In the genomic region with DNA sequence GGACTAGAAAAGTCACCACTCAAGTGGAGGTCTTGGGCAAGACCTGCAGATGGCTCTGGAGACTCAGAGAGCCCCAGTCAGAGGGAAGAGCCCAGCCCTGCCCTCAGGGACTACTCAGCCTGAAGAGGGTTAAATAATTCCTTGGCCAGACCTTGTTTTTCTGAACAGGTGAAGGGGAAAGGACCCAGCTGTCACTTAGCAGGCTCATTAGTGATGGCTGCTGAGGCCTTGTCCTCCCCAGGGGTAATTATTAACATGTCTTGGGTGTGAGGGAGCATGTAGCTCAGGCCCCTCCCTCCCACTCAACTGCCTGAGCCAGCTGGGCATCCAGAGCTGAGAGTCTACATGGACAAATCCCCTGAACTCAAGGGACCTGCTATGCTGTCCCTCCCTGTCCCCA, we compare ENCODE assay signal across 10 mouse cellular contexts.
DNase-seq lines count a peak whose midpoint lies in the region; ATAC-seq and TF ChIP-seq lines count a peak whose summit lies in the region.
"Had no signal": no experiment of that assay in that cellular context is flagged by ENCODE, and none has a peak within 500 bp of the region (broad histone marks: within the 10 kb centered on the region; RNA-seq: fewer than 3 reads in every experiment).

No protein-coding gene starts in this region.

- no peaks in the 10 kb centered on the region for H3K27me3 ChIP-seq in liver, embryonic 13.5 days
- no peaks in the 10 kb centered on the region for H3K27me3 ChIP-seq in intestine, embryonic 14.5 days (replicated peaks; ENCODE audit: control insufficient read depth, insufficient read depth, low read length)
- H3K27me3 ChIP-seq in small intestine, adult 2 months (ENCODE audit: control insufficient read depth, insufficient read depth, low read length) = no peaks in the 10 kb centered on the region
- H3K27me3 ChIP-seq: forebrain, embryonic 15.5 days had no signal

- peaks cover 11% of the 10 kb centered on the region for H3K4me1 ChIP-seq in liver, embryonic 13.5 days (replicated peaks)
- peaks cover 6% of the 10 kb centered on the region; the same call in 1 of the 2 replicates for H3K4me1 ChIP-seq in intestine, embryonic 14.5 days (replicated peaks; ENCODE audit: control insufficient read depth, insufficient read depth, low read length)
- H3K4me1 ChIP-seq in small intestine, adult 2 months (ENCODE audit: control insufficient read depth, insufficient read depth, insufficient read length, low read length) = peaks cover 9% of the 10 kb centered on the region
- H3K4me1 ChIP-seq: forebrain, embryonic 15.5 days had no signal

- no peaks in the 10 kb centered on the region for H3K36me3 ChIP-seq in liver, embryonic 13.5 days
- no peaks in the 10 kb centered on the region for H3K36me3 ChIP-seq in intestine, embryonic 14.5 days (ENCODE audit: control insufficient read depth, insufficient read depth, low read length)
- no peaks in the 10 kb centered on the region for H3K36me3 ChIP-seq in small intestine, adult 2 months (ENCODE audit: control insufficient read depth, insufficient read depth, low read length)
- H3K36me3 ChIP-seq: forebrain, embryonic 15.5 days had no signal

- H3K4me3 ChIP-seq in liver, embryonic 13.5 days (replicated peaks) = no peak overlapping the region
- no peak overlapping the region for H3K4me3 ChIP-seq in intestine, embryonic 14.5 days (ENCODE audit: low read depth, low read length)
- H3K4me3 ChIP-seq in small intestine, adult 2 months (ENCODE audit: low read depth, low read length) = no peak overlapping the region
- H3K4me3 ChIP-seq: forebrain, embryonic 15.5 days; myocyte had no signal

- no peak overlapping the region for H3K27ac ChIP-seq in liver, embryonic 13.5 days
- H3K27ac ChIP-seq in intestine, embryonic 14.5 days (ENCODE audit: low read depth) = no peak overlapping the region
- no peak overlapping the region for H3K27ac ChIP-seq in small intestine, adult 2 months (ENCODE audit: insufficient read depth, low read depth, low read length)
- H3K27ac ChIP-seq: forebrain, embryonic 15.5 days had no signal

- no peak for TF ChIP-seq CTCF in small intestine, adult 2 months (IDR thresholded peaks at IDR 0.05; ENCODE audit: extremely low read depth, insufficient read length, insufficient replicate concordance, low read depth, low read length)

- 0 out of 2 replicates have a peak, but pooled peaks have one; percentile 13 for TF ChIP-seq POLR2A in small intestine, adult 2 months (IDR thresholded peaks at IDR 0.05; ENCODE audit: low read depth, low read length)

- DNase-seq in liver, embryonic 13.5 days = no peak
- no peak for DNase-seq in liver
- DNase-seq in intestine, embryonic 14.5 days (ENCODE audit: low spot score) = no peak
- peak; percentile 58 for DNase-seq in kidney, postnatal 10 days
- no peak for DNase-seq in heart, adult 8-10 months (ENCODE audit: low spot score)
- DNase-seq in cerebellum, adult 9-11 months = no peak
- DNase-seq in adrenal gland, adult 8-10 months = no peak

- H3K4me2 ChIP-seq in liver, embryonic 13.5 days = no peak overlapping the region
- no peak overlapping the region for H3K4me2 ChIP-seq in intestine, embryonic 14.5 days (ENCODE audit: low read length)
- H3K4me2 ChIP-seq: forebrain, embryonic 15.5 days had no signal

- no peak overlapping the region for H3K9ac ChIP-seq in liver, embryonic 13.5 days
- no peak overlapping the region for H3K9ac ChIP-seq in intestine, embryonic 14.5 days (ENCODE audit: low read length)
- H3K9ac ChIP-seq: forebrain, embryonic 15.5 days had no signal

- ATAC-seq in liver, embryonic 13.5 days (ENCODE audit: low read depth) = 0 out of 2 replicates have a peak, but pooled peaks have one; percentile 23
- peak; percentile 56 for ATAC-seq in intestine, embryonic 14.5 days (replicated peaks; ENCODE audit: low FRiP score, low TSS enrichment, low read depth)
- ATAC-seq: forebrain, embryonic 15.5 days had no signal

- H3K9me3 ChIP-seq in liver, embryonic 13.5 days (replicated peaks) = no peaks in the 10 kb centered on the region
- H3K9me3 ChIP-seq in intestine, embryonic 14.5 days (ENCODE audit: control insufficient read depth, low read length) = no peaks in the 10 kb centered on the region
- H3K9me3 ChIP-seq: forebrain, embryonic 15.5 days had no signal
